Mouse (Mus musculus) layer of hippocampus, postnatal 10 days (tissue): ENCODE measurements around the gene Gm26741. TPM values are rescaled to one million over a fixed set of nuclear protein-coding genes. Genes with fewer than 3 reads are reported as not detected.
"Not testable (repeated sequence)": the region's sequence is repeated elsewhere in the genome, so short reads cannot be mapped to it uniquely, and the experiment has no call there.

Experiments used
- DNase-seq, 2 experiments: peaks; one replicate each; pipeline ENCODE4 v3.0.0; 2021; ENCODE audit warnings: low spot score in 2 of 2
- long read RNA-seq: library from polyadenylated mRNA; stranded (forward); transcript quantifications from one replicate; pipeline ENCODE4 v2.0.0, GENCODE M21; 2023
- total RNA-seq, 2 experiments: library from RNA; stranded (reverse); gene quantifications; 2 replicates each; pipeline ENCODE4 v1.2.3; 2021

Gm26741 gene
- not detected for total RNA-seq
- long read RNA-seq, result 0 reads

GRCm38 (mm10) chr10:52358467-52358866 lies at the start of gene Gm26741:
Gene Gm26741, plus strand, starts transcription at chr10:52358767.
- no peak for DNase-seq

GRCm38 (mm10) chr10:52309196-52309595 lies 49.4 kb upstream of the Gm26741 start:
- no peak for DNase-seq

GRCm38 (mm10) chr10:52319506-52320286 lies 38.9 kb upstream of the Gm26741 start:
- DNase-seq, result no peak

- DNase-seq, result no peak
Observed at GRCm38 (mm10) chr10:52321918-52322317, 36.6 kb upstream of the Gm26741 start.

- DNase-seq, result peak; percentile 49 to 62
Observed at GRCm38 (mm10) chr10:52331007-52331406, 27.6 kb upstream of the Gm26741 start.

GRCm38 (mm10) chr10:52343324-52343723 lies 15.2 kb upstream of the Gm26741 start:
- DNase-seq, result not testable (repeated sequence)

GRCm38 (mm10) chr10:52353184-52353583 lies 5.4 kb upstream of the Gm26741 start:
- no peak for DNase-seq

- DNase-seq, result no peak
Observed at GRCm38 (mm10) chr10:52360241-52360735, 1.7 kb downstream of the Gm26741 start.

- no peak for DNase-seq
Observed at GRCm38 (mm10) chr10:52360862-52361609, 2.5 kb downstream of the Gm26741 start.

- DNase-seq, result no peak
Observed at GRCm38 (mm10) chr10:52368376-52368775, 9.8 kb downstream of the Gm26741 start.

GRCm38 (mm10) chr10:52373834-52374233 lies 15.3 kb downstream of the Gm26741 start:
- DNase-seq, result no peak

- no peak for DNase-seq
Observed at GRCm38 (mm10) chr10:52374651-52375050, 16.1 kb downstream of the Gm26741 start.

- DNase-seq, result no peak
Observed at GRCm38 (mm10) chr10:52376422-52376821, 17.9 kb downstream of the Gm26741 start.

- DNase-seq, result no peak
Observed at GRCm38 (mm10) chr10:52377813-52378212, 19.2 kb downstream of the Gm26741 start.

GRCm38 (mm10) chr10:52381321-52381801 lies 22.8 kb downstream of the Gm26741 start:
- no peak for DNase-seq

- peak; percentile 95 to 98 for DNase-seq
Observed at GRCm38 (mm10) chr10:52381845-52382591, 23.5 kb downstream of the Gm26741 start, which contains the start of gene Gopc. Gene Gopc, minus strand, starts transcription at chr10:52382124.

GRCm38 (mm10) chr10:52383022-52383421 lies 24.5 kb downstream of the Gm26741 start:
- no peak for DNase-seq

GRCm38 (mm10) chr10:52383522-52383921 lies 25.0 kb downstream of the Gm26741 start:
- no peak for DNase-seq

- DNase-seq, result peak; percentile 52 to 65
Observed at GRCm38 (mm10) chr10:52384823-52385610, 26.4 kb downstream of the Gm26741 start.

GRCm38 (mm10) chr10:52387192-52387591 lies 28.6 kb downstream of the Gm26741 start:
- no peak for DNase-seq
